Mouse (Mus musculus) bone marrow macrophage, adult 2 months (primary cell): ENCODE data around the gene Cacnb1.

Source experiments
- CTCF ChIP-seq: IDR thresholded peaks from 2 replicates; pipeline ENCODE4 v1.5.1; 2012; ENCODE audit warnings: low read depth, mild to moderate bottlenecking, low read length, moderate library complexity
- POLR2A ChIP-seq: IDR thresholded peaks from 2 replicates; pipeline ENCODE4 v1.6.1; 2012; ENCODE audit warnings: mild to moderate bottlenecking, low read depth, low read length, borderline replicate concordance

DNA sequence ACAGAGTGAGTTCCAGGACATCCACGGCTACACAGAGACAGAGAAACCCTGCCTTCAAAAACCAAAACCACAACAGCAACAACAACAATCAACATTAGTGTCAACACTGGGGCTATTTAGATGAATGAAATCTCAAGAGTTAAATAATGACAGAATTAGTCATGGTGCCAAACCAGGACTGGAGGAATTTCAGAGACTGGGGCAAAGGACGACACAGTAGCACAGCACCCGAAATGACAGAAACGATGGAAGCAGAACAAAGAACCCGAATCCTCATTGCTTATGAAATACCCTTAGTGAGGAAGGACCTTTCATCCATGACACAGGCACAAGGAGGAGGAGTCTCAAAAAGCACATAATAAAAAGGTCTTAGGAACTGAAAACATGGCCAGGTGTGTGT is 48.7 kb downstream of the Cacnb1 start:
- TF ChIP-seq CTCF: no peak
- TF ChIP-seq POLR2A: no peak
